Mouse (Mus musculus): ENCODE results near the gene Eda. TPM values are rescaled to one million over a fixed set of nuclear protein-coding genes. Genes with fewer than 3 reads are reported as not detected.

The Eda gene
- not detected for polyA plus RNA-seq (2017; shearing (Covaris generic))

DNA sequence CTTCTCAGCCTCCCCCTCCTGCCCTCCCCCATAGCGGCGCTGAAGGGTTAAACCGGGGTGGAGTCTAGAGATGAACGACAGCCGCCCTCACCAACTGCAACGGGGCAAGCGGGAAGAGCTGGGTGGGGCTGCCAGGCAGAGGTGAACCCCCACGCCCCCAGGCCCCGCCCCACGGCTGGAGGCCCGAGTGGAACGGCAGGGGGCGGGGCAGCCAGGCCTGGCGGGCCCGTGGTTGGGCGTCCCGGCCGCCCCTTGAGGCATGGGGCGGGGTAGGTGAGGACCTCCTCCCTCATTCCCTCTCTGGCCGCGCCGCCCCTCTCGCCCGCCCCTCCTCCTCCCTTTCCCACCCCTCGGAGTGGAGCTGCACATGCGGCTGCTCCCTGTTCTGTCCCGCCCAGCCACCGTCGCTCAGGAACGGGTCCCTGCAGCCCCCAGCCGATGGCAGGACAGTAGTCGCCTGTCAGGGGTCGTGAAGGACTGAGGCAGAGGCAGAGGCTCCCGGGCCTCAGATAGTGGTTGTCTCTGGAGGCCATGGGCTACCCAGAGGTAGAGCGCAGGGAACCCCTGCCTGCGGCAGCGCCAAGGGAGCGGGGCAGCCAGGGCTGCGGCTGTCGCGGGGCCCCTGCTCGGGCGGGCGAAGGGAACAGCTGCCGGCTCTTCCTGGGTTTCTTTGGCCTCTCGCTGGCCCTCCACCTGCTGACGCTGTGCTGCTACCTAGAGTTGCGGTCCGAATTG lies at the start of gene Eda:
Eda (plus strand) TSS at position 357 of the 735 bp plus-strand sequence.
- ATAC-seq, result no peak

DNA sequence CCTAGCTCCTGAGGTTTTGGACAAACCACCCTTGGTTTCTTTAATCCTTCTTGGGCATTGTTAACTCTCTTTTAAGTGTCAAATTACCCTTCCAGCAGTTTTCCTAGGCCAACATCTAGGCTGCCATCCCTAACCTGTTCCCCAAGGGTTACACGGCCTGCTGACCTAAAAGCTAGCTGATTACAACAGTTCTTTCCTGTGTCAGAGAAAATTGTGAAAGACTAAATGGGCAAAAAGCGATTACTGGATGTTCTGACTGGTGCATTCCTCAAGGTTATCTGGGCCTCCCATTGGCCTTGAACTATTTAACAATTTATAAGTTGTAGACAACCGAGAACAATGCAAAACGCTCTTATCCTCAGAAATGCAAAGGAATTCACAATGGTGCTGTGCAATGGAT lies 14.4 kb upstream of the Eda start:
- no peak for ATAC-seq

DNA sequence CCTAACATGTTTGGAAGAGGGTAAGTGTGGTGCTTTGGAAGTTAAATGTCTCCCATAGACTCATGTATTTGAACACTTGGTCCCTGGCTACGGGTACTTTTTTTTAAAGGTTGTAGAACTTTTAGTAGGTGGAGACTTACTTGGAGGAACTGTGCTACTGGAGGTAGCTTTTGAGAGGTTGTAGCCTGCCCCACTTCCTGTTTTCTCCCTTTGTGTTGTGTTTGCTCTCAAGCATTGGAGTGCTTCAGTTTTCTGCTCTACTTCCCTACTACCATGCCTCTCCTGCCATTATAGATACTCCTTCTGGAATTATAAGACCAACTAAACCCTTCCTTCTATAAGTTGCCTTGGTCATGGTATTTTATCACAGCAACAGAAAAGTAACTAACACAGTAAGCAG lies 5.3 kb upstream of the Eda start:
- ATAC-seq, result no peak

DNA sequence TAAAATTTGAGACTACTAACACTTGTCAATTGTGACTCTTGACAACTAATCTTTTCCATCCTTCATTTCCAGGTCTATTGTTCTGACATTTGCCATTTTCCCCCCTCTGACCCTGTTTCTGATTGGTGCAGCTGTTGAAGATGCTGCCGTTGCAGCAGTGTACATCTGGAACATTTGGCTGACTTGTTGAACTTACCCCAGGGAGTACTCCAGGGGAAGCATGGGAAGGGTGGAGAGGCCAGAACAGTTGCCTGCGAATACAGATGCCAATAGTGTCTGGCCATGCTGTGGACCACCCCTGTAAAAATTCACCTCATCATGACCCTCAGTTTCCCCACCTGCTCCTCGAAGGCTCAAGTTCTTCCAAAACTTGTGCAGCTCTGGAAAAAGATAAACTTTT lies 1.0 kb upstream of the Eda start:
- ATAC-seq, result no peak

DNA sequence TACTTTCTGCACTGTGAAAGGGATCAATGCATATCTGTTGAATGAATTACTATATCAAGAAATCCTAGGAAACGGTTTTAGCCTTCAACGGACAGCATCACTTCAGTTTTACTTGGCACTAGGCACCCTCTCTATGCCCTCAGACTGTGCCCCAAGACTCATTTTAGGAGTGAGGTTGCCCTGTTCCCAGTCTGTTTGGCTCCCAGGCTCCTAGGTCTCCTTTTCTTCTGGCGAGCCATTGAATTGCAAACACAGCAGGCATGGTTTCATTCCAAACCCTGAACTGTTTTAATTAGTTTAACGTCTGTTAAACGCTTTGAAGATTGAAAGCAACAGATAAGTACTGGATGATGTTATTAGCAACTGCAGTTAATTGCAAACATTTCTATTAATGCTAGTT lies 603 bp upstream of the Eda start:
- ATAC-seq, result no peak

DNA sequence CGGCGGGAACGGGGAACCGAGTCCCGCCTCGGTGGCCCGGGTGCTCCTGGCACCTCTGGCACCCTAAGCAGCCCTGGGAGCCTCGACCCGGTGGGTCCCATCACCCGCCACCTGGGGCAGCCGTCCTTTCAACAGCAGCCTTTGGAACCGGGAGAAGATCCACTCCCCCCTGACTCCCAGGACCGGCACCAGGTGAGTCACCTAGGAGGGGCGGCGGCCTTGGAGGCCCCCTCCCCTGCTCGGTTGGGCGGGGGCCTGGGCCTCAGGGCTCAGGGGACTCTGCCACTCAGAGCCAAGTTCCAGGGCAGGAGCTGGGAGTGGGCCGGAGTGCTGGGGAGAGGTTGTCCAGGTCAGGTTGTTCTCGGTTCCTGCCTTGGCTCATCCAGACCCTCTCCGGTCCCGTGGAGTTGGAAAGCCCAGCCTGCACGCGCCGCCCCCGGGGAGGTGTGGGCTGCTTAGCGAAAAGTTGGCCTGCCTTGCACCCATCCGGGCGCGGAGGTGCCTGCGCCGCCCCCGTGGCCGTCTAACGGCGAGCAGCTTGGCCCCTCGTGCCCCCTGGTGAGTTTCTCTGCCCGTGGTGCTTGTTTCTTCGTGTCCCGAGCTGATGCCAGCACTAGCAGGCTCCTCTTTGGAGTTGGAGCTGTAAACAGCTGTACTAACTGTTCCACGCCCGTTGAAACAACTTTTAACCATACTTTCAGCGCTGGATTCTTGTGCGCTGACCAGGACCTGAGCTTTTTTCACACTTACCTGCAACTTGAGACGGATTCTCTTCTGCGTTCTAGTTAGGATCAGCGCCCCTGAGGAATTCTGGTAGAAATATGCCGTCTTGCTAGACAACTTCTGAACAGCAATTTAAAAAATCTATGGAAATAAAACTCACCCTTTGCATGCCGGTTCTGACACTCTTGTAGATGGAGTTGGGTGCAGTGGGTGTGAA lies 849 bp downstream of the Eda start:
- no peak for ATAC-seq

DNA sequence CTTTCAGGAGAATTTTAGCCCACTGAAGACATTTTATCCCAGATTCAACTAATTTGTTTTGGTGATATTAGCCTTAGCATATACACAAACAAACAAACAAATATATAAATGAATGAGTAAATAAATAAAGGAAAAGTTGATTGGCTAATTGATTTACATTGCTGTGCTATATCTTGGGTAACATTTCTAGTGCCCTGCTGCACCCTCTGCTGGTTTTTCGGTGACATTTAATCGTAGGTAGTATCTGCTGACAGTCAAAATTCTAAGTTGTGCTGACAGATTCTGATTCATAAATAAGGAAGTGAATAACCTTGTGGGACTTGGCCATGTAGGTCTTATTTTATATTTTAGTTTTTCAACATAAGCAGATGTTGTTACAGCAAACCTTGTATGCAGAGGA lies 2.9 kb downstream of the Eda start:
- no peak for ATAC-seq

DNA sequence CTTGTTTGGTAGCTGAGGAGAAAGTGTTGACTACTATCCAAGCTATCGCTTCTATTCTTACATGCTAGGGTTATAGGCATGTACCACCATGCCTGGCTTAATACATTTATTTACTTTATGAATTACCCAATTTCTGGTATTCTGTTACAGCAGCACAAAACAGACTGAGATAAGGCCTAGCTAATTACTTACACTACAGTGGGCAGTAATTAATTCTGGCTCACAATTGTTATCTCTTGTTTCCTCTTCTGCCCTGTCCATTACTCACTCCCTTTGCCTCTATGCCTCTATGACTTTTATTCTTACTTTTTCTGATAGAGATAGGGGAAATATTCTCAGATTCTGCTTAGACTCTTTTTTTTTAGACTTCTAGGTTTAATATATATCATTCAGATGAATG lies 18.0 kb downstream of the Eda start:
- ATAC-seq, result no peak

DNA sequence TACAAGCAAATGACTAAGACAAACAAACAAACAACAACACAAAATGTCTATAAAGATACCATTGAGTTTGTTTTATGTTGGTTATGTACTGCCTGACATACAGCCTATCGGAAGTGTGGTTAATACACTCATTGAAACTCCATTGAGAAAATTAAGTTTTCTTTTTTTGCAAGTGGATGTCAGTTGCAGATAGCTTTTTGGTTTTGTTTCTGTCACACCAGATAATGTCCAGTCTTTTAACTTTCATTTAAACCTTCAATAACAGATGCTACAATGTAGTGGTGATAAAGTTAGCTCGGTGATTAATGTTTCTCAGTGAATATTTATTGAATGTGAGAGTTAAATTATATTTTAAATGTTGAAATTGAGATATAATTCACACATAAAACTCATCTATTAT lies 23.9 kb downstream of the Eda start:
- no peak for ATAC-seq

DNA sequence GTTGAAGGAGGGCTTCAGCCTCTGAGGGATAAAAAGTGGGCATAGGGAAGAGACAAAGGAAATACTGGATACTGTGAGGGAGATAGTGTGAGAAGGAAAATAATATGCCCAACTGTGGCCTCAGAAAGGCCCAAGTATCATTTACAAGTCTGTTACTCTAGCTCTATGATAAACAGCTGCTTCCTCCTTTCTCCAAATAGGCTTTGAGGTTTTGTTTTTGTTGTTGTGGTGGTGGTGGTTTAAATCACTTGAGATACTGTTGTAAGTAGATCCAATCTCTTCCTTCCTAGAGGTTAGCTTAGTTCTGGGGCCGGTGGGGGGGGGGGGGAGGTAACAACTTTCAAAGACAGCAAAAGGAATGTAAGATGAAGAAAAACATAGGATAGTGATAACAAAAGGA lies 143.0 kb downstream of the Eda start:
- ATAC-seq, result no peak

DNA sequence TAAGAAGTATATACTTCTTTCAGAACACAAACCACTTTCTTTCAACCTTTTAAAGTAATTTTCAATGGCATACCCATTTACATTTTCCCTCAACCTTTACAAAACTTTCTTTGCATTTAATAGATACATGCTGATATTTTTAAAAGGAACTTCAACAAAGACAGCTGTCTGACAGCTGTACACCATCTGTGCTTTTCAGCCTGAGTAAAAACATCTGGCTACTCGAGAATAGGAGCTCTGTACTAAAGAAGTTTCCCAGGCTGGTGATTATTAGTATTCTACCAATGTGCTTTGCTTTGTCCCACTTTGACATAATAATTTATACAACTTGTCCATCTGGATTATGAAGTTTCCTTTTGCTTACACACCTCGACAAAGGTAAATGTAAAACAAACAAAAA lies 219.9 kb downstream of the Eda start:
- no peak for ATAC-seq

DNA sequence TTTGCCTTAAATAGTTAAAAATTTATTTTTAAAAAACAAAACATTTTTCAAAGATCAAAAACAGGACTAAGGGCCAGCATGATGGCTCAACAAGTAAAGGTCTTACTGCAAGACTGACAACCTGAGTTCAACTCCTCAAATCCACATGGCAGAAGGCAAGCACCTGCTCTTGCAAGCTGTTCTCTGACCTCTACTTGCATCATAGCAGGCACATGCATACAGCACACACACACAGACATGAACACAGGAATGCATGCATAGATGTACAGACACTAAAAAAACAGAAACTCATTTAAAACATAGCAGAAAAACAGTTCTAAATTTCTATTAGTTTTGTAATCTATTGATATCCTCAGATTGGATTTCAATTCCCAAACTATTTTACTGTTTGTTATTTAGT lies 338.2 kb downstream of the Eda start:
- ATAC-seq, result no peak

DNA sequence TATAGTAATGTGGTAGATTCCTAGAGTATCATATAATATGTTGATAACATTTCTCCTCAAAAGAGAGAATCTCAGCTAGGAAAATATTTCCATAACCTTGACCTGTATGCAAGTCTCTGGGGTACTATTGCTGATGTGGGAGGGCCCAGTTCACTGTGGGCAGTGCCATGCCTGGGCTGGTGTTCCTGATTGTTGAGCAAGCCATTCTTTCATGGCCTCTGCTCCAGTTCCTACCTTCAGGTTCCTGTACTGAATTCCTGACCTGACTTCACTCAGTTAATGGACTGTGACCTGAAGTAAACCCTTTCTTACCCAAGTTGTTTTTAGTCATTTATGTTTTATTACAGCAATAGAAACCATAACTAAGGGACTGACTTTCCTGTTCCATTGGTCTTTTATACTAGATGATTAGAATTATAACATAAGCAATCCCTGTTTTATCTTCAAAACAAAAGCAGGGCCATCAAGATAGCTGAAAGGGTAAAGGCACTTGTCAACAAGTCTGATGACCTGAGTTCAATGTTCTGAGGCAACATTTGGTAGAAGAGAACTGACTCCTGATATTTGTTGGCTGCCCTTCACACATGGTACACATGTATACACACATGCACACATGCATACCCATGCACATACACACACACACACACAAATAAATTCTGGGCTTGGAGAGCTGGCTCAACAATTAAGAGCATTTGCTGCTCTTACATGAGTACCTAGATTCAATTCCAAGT lies 338.9 kb downstream of the Eda start:
- ATAC-seq, result no peak

DNA sequence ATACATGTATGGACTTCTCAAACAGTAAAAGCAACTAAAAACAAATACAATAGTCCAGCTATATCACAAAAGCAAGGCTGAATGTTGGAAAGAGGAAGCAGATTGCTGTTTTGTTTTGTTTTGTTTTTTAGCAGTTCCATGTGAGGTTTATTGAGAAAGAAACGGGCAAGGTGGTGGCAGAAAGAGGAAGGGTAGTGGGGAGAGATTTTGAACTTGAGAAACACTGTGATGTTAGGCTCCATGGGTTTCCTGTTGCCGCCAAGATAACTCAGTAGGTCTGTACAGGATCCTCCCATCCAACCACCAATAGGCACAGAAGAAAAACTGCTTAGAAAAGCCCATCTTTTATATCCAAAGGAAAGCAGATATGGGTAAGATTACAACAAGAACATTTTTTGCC lies 365.3 kb downstream of the Eda start:
- ATAC-seq, result no peak

DNA sequence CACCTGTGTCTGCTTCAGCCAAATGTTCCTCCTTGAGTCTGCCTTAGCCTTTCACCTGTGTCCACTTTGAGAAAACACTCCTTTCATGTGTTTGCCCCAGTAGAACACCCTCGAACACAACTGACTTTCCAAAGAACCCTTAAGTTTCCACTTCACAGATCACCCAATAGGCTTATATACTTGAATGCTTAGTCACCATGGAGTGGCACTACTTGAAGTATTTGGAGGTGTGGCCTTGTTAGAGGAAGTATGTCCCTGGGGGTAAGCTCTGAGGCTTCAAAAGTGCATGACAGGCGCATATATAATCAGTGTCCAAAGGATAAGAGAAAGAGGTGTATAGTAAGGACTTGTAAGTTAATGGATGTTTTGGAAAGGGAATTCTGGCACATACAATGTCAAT lies 369.0 kb downstream of the Eda start:
- no peak for ATAC-seq

DNA sequence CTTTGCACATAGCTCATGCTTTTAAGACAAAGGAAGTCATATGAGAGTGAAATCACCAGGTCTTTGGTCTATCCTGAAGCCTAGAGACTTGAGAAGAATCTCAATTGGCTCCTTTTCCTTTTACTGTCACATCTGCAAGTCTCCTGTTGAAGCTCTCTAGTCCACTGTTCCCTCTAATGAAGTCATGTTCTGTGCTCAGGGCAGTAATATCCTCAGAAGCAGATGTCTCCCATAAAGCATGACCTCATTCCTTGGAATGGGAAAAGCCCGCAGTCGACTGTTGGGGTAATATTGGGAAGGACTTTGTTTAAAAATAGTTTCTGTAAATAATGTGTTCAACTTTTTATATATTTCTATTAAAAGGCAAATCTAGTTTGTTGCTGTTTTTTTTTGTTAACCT lies 381.6 kb downstream of the Eda start:
- ATAC-seq, result no peak

DNA sequence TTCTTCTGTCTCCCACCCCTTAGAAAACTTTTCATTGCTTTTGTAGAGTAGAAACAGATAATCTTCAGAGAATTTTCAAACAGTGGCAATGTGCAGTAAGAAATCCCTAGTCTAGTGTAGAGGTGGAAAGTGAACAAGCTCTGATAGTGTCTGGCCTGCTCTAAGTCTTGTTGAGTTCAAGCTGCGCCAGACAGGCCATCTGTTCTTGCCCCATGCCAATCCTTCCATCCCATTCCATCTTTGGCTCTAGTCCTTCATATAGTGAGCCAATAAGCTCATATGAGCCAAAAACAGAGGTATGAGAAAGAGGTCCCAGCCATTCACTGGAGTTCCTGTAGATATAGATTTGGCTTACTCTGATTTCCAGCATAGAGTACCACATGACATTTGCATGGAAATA lies 414.5 kb downstream of the Eda start:
- ATAC-seq, result no peak

DNA sequence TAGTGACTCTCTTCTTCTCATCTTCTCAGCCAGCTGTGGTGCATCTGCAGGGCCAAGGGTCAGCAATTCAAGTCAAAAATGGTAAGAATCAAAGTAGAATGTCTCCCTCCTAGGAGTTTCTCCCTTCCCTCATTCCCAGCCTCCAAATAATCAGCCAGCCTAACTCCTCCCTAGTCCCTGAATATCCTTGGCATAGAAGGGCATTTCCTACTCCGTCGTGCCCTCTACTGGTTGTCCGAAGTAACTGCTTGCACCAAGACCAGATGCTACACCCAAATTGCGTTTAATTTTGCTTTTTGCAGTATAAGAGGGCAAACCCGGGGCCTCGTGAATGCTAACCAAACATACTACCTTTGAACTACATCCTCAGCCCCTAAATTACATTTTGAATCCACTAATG lies 416.9 kb downstream of the Eda start:
- ATAC-seq, result no peak

DNA sequence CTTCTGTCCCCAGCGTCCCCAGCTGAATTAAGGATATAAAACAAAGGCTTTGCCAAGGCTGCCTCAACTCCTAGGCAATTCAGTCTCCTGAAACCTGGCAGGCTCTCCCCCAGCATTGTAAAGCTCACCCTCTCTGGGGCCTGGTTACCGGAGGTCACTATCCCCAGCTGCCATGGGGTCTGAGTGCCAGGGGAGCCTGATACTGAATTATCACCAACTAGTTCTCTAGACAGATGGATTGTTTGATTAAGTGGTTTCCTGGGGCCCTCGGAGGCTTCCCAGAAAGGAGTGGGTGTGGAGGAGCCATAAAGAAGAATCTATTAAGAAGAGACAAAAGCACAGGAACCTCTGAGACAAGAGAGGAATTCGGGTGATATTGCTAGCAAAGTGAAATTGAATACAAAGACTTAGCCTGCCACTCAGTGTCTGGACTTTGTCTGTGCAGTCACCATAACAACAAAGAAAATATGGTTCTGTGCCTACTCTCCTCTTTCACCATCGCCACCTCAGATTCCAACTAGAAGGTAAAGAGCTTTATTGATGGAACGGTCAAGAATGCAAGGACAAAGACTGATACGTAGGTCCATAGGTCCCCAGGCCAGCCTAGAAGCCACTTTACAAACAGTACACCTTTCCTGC lies 418.9 kb downstream of the Eda start:
- ATAC-seq, result no peak

DNA sequence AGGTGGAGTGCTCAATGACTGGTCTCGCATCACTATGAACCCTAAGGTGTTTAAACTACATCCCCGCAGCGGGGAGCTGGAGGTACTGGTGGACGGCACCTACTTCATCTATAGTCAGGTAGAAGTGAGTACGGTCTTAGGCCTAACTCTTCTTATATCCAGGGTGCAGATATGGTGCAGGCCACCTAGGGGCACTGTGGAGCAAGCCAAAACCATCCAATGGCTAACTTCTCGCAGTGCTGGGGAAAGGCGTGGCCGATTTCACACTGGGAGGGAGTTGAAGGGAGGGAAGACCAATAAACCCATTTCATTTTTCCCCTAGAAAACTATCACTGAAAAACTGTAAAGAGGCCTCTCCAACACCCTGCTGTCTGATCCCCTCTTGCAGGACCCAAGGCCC lies 419.6 kb downstream of the Eda start:
- no peak for ATAC-seq

DNA sequence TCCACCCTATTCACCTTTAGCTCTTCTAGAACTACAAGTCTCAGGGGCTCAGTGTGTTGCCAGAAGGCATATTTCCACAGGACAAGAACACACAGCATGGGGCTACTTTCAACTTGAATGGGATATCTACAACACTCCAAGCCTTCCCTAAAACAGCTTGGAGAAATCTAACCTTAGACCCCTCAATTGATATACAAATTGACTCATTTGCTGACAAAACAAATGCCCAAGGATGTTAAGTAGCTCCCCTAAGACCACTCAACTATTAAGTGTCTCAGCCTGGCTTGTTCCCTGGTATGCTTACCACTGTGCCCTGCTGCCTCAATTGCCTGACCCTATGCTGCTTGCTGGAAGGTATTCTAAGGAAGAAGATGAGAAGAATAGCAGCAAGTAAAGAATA lies 425.5 kb downstream of the Eda start:
- ATAC-seq, result no peak

DNA sequence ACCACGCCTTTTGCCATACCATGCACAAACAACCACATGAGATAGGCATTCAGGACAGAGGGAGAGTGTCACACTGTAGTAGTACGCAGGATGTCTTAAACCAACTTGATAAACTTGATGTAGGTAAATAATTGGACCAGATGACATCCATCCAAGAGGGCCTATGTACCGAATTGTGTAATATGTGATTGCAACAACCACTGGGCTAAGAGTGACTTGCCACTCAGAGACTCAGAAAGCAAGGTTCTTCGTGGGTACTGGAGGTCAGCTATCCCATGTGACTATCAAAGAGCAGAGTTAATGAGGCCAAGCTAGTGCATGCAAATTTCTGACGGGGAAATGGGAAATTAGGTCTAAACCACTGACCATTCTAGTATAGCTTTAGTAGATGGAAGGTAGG lies 426.3 kb downstream of the Eda start:
- no peak for ATAC-seq

DNA sequence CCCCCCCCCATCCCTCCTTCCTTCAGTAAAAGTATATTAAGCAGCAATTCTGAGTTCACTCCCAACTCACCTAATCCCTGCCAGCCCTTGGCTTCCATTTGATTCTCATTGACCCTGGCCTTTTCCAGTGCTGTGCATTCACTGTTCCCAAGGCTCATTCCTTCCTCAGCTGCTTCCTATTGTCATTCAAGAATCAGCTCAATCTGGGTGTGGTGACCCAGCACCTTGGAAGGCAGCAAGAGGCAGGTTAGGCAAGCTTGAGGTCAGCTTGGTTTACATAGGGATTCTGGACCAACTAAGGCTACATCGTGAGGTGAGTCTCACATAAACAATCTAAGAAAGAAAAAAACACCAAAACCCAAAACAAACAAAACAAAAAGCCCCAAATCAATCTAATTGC lies 433.8 kb downstream of the Eda start:
- ATAC-seq, result no peak

Data from inflammation-experienced regulatory T-cells, adult 6 months (primary cell).